Mouse (Mus musculus): ENCODE measurements around the gene Lmod1.

- no peak for TF ChIP-seq CTCF (IDR thresholded peaks at IDR 0.05; ENCODE audit: borderline replicate concordance, extremely low read depth, insufficient read depth, insufficient read length)
- TF ChIP-seq POLR2A (IDR thresholded peaks at IDR 0.05; ENCODE audit: borderline replicate concordance, extremely low read depth, insufficient read depth, insufficient read length, poor library complexity, severe bottlenecking): no peak
Measured at GRCm38 (mm10) chr1:135312201-135312600, 12.4 kb upstream of the Lmod1 start.
